ENCODE assay signal across 10 mouse cellular contexts in the genomic region with DNA sequence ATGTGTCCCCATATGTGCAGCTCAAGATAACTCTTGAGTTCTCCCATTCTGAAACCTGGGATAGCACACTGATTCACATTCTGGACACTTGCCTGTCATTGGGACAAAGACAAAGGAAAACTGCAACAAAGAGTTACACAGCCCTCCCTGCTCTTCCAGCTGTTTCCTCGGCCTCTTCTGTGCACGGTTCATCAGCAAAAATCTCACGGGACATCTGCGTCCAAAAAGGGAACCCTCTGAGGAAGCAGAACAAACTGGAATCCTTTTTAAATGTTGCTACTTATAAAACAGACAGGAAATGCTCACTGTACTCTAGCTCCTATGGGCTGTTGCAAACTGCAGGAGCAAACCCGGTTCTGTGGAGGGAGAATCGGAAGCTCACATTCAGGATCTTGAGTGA. TPM values are rescaled to one million over a fixed set of nuclear protein-coding genes. Genes with fewer than 3 reads are reported as not detected.
DNase-seq lines count a peak whose midpoint lies in the region; ATAC-seq and TF ChIP-seq lines count a peak whose summit lies in the region.
"Had no signal": no experiment of that assay in that cellular context is flagged by ENCODE, and none has a peak within 500 bp of the region (broad histone marks: within the 10 kb centered on the region; RNA-seq: fewer than 3 reads in every experiment).

No protein-coding gene starts in this region.

- H3ac ChIP-seq in myocyte (ENCODE audit: control insufficient read depth, insufficient read length) = no peak overlapping the region

- H3K9ac ChIP-seq in stomach, embryonic 15.5 days = no peak overlapping the region
- no peak overlapping the region for H3K9ac ChIP-seq in stomach, postnatal 0 days (ENCODE audit: low read length)

- DNase-seq in frontal cortex, postnatal 14 days (ENCODE audit: low spot score in 2 of 2) = no peak
- DNase-seq in layer of hippocampus, adult 2 months (ENCODE audit: low spot score in 2 of 2) = no peak
- DNase-seq in layer of hippocampus, adult 18-20 months (ENCODE audit: low spot score in 2 of 2) = no peak
- no peak for DNase-seq in stomach, postnatal 0 days (ENCODE audit: low spot score)
- no peak for DNase-seq in frontal cortex, postnatal 10 days (ENCODE audit: low spot score in 2 of 2)
- DNase-seq: B cell, adult 2 months had no signal

- no peaks in the 10 kb centered on the region for H3K79me2 ChIP-seq in myocyte (ENCODE audit: control insufficient read depth, insufficient read depth)

- H3K36me3 ChIP-seq in stomach, embryonic 15.5 days = no peaks in the 10 kb centered on the region
- no peaks in the 10 kb centered on the region for H3K36me3 ChIP-seq in stomach, postnatal 0 days (ENCODE audit: control insufficient read depth, insufficient read depth, low read length)
- H3K36me3 ChIP-seq in myocyte (ENCODE audit: control insufficient read depth, insufficient read depth) = no peaks in the 10 kb centered on the region

- no peak overlapping the region for H3K4me2 ChIP-seq in stomach, embryonic 15.5 days
- no peak overlapping the region for H3K4me2 ChIP-seq in stomach, postnatal 0 days (replicated peaks; ENCODE audit: low read depth)
- peak overlapping the region; percentile 45 for H3K4me2 ChIP-seq in myocyte (ENCODE audit: low read depth)

- H3K27ac ChIP-seq in layer of hippocampus, adult 2 months = peak overlapping the region; percentile 70; the same call in 1 of the 2 replicates
- H3K27ac ChIP-seq in stomach, embryonic 15.5 days = no peak overlapping the region
- H3K27ac ChIP-seq in stomach, postnatal 0 days (replicated peaks) = no peak overlapping the region

- H3K9me3 ChIP-seq in stomach, embryonic 15.5 days = no peaks in the 10 kb centered on the region
- H3K9me3 ChIP-seq in stomach, postnatal 0 days (ENCODE audit: control insufficient read depth, low read length) = no peaks in the 10 kb centered on the region
- H3K9me3 ChIP-seq: megakaryocyte, embryonic 14.5 days had no signal

- no peak overlapping the region for H3K4me3 ChIP-seq in layer of hippocampus, adult 2 months
- H3K4me3 ChIP-seq in stomach, embryonic 15.5 days (replicated peaks) = no peak overlapping the region
- H3K4me3 ChIP-seq in stomach, postnatal 0 days (ENCODE audit: low read depth, low read length) = no peak overlapping the region
- H3K4me3 ChIP-seq in myocyte = no peak overlapping the region
- H3K4me3 ChIP-seq: megakaryocyte, embryonic 14.5 days had no signal

- TF ChIP-seq POLR2A in myocyte (IDR thresholded peaks at IDR 0.05; ENCODE audit: insufficient read length, low read depth) = no peak

- TF ChIP-seq EP300 in stomach, postnatal 0 days (optimal IDR thresholded peaks at IDR 0.05) = no peak

- 46% methylated on average over 6 of the region's 6 CpGs for WGBS in stomach, embryonic 15.5 days
- WGBS in stomach, postnatal 0 days = 59% methylated on average over 6 of the region's 6 CpGs

- no peak for TF ChIP-seq CTCF in layer of hippocampus, adult 2 months (conservative IDR thresholded peaks at IDR 0.05)
- no peak for TF ChIP-seq CTCF in stomach, postnatal 0 days (IDR thresholded peaks at IDR 0.05; ENCODE audit: low read depth)

- H3K27me3 ChIP-seq in stomach, embryonic 15.5 days (replicated peaks) = no peaks in the 10 kb centered on the region
- no peaks in the 10 kb centered on the region for H3K27me3 ChIP-seq in stomach, postnatal 0 days (ENCODE audit: control insufficient read depth, insufficient read depth, low read length)
- H3K27me3 ChIP-seq in myocyte (ENCODE audit: control insufficient read depth, insufficient read depth, insufficient read length) = no peaks in the 10 kb centered on the region

- peak; percentile 74 for ATAC-seq in frontal cortex, adult (ENCODE audit: low TSS enrichment)
- ATAC-seq in stomach, embryonic 15.5 days (ENCODE audit: insufficient read depth, low FRiP score, low read depth) = 0 out of 2 replicates have a peak, but pooled peaks have one; percentile 31
- no peak for ATAC-seq in stomach, postnatal 0 days (ENCODE audit: low FRiP score, low TSS enrichment)

- H3K4me1 ChIP-seq in stomach, embryonic 15.5 days = no peaks in the 10 kb centered on the region
- no peaks in the 10 kb centered on the region for H3K4me1 ChIP-seq in stomach, postnatal 0 days (replicated peaks; ENCODE audit: control insufficient read depth, insufficient read depth)
- H3K4me1 ChIP-seq: megakaryocyte, embryonic 14.5 days had no signal

TF ChIP-seq in myocyte, 11 proteins besides CTCF, POLR2A, EP300 and RAD21:
- TF ChIP-seq CEBPB (IDR thresholded peaks at IDR 0.05; ENCODE audit: insufficient read depth, poor library complexity, severe bottlenecking) = no peak
- TF ChIP-seq TCF12 (IDR thresholded peaks at IDR 0.05; ENCODE audit: insufficient read depth, poor library complexity, severe bottlenecking) = no peak
- no peak for TF ChIP-seq E2F4 (IDR thresholded peaks at IDR 0.05; ENCODE audit: insufficient read depth)
- TF ChIP-seq MYOG (IDR thresholded peaks at IDR 0.05; ENCODE audit: control insufficient read depth in 1 of 3, insufficient read depth in 1 of 3, insufficient read length in 2 of 3, low read depth in 2 of 3) = no peak
- TF ChIP-seq TCF3 (IDR thresholded peaks at IDR 0.05; ENCODE audit: insufficient read length, low read depth) = no peak
- no peak for TF ChIP-seq USF1 (IDR thresholded peaks at IDR 0.05; ENCODE audit: low read depth)
- no peak for TF ChIP-seq MAX (IDR thresholded peaks at IDR 0.05; ENCODE audit: low read depth)
- TF ChIP-seq REST (IDR thresholded peaks at IDR 0.05; ENCODE audit: insufficient read depth, insufficient read length) = no peak
- no peak for TF ChIP-seq SRF (IDR thresholded peaks at IDR 0.05; ENCODE audit: control insufficient read depth, insufficient read length, low read depth)
- no peak for TF ChIP-seq MYOD1 (IDR thresholded peaks at IDR 0.05; ENCODE audit: control insufficient read depth in 1 of 3, insufficient read length in 2 of 3, low read depth in 2 of 3)
- TF ChIP-seq POLR2AphosphoS2 (IDR thresholded peaks at IDR 0.05; ENCODE audit: insufficient read length, low read depth) = no peak

RNA-seq across cellular contexts. Expression of gene Rtkn2, which starts 13.3 kb away (rescaled TPM):
- total RNA-seq in layer of hippocampus, adult 2 months (2021) = 1 to 10 TPM; 4.7 to 5.0 TPM
- 1 to 10 TPM; 5.2 to 6.4 TPM for total RNA-seq in layer of hippocampus, adult 18-20 months (2021)
- 5.2 and 6.6 TPM in 2 replicates for polyA plus RNA-seq in stomach, embryonic 15.5 days (2015; fragmentation: Nextera tagmentation; extraction: Ambion mirVana)
- 1.6 and 1.8 TPM in 2 replicates for polyA plus RNA-seq in stomach, postnatal 0 days (2015; fragmentation: Nextera tagmentation; extraction: Ambion mirVana)
- 3.5 TPM for polyA plus RNA-seq in myocyte (2012; fragmentation: generic; extraction: Trizol)

RNA-seq across cellular contexts. Expression of gene Zfp365, which starts 53.6 kb away (rescaled TPM):
- 100 to 1,000 TPM; 248 to 257 TPM for total RNA-seq in layer of hippocampus, adult 2 months (2021)
- total RNA-seq in layer of hippocampus, adult 18-20 months (2021) = 100 to 1,000 TPM; 261 to 265 TPM
- polyA plus RNA-seq in stomach, embryonic 15.5 days (2015; fragmentation: Nextera tagmentation; extraction: Ambion mirVana) = 1.4 and 1.5 TPM in 2 replicates
- 0.57 and 0.71 TPM in 2 replicates for polyA plus RNA-seq in stomach, postnatal 0 days (2015; fragmentation: Nextera tagmentation; extraction: Ambion mirVana)
- polyA plus RNA-seq in myocyte (2012; fragmentation: generic; extraction: Trizol) = 11.1 TPM
